Mouse (Mus musculus): ENCODE data around the gene Mrgprx2.
"Not testable (repeated sequence)": the region's sequence is repeated elsewhere in the genome, so short reads cannot be mapped to it uniquely, and the experiment has no call there.

Gene Mrgprx2

DNA sequence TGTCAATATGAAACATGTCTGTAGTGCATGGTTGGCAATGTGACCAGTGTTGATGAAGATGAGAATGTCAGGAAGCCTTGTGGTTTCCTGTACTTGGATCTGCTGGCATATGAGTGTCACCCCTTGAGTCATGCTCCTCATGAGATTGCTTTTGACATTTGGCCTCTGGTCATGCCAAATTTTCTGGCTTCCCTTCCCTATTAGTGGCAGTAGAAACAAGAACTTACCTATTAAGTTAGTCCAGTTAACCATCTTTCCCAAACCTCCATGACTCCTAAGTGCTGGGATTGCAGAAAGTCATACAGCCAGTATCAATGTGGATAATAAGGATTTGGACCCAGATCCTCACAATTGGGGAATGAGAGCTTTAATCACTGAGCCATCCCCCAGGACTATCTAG is at the start of gene Mrgprx2:
Mrgprx2 (minus strand) TSS at position 101 of the 400 bp plus-strand sequence.
- no peak for DNase-seq

DNA sequence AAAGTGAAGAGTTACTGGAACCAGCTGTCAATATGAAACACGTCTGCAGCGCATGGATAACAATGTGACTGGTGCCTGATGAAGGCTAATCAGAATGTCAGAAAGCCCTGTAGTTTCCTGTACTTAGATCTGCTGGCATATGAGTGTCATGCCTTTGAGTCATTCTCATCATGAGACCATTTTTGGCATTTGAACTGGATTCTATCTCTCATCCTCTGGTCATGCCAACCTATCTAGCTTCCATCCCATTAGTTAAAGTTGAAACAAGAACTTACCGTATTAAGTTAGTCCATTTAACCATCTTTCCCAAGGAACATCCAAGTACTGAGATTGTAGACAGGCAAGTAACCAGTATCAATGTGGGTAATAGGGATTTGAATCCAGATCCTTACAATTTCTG is 42.9 kb downstream of the Mrgprx2 start, which contains the start of gene Mrgprb1:
Mrgprb1 (minus strand) TSS at position 101 of the 400 bp plus-strand sequence.
- no peak for DNase-seq

DNA sequence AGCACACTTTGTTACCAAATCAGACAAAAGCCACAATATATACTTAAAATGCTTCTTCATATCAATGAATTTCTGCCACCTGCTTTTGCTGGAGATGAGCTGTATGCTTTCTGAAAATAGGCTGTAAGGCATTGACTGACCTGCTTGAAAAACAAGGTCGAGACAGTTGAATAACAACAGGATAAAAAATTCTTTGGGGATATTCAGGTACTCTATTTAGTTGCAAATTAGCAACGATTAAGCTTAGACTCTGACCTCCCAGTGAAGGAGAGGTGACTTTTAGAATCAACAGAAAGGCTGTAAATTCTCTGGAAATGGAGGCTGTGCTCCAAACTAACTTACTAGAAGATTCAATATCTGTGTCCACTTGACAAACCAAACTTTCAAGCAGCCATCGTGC is 62.5 kb downstream of the Mrgprx2 start:
- DNase-seq: no peak

DNA sequence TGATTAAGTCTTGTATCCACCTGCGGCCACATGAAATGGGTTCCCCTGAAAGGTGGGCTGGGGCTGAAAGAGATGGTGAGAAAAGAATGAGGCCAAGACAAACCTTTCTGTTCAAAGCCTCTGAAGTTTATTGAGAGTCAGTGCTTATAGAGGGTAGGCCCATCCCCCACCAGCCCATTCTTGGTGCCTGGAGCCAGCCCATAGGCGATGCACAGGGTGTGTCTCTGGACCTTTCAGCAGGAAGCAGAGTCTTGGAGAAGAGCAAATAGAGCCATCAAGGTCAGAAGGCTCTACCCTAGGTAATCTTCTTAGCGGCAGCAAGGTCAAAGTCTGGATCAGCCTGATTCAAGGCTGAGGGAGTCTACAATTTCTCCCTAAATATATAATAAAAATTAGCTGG is 63.2 kb downstream of the Mrgprx2 start:
- DNase-seq: not testable (repeated sequence)

Measured in cerebellum, adult 8-10 months (tissue).